Mouse (Mus musculus) adrenal gland, postnatal 4 days (tissue): ENCODE data around the gene Gm44511. TPM values are rescaled to one million over a fixed set of nuclear protein-coding genes. Genes with fewer than 3 reads are reported as not detected.
"Not testable (repeated sequence)": the region's sequence is repeated elsewhere in the genome, so short reads cannot be mapped to it uniquely, and the experiment has no call there.

Source experiments
- DNase-seq, 2 experiments: peaks; one replicate each; pipeline ENCODE4 v3.0.0; 2021 to 2022; ENCODE audit warnings: low spot score in 2 of 2, mixed read lengths in 2 of 2
- total RNA-seq, 2 experiments: library from RNA; stranded (reverse); gene quantifications; 2 replicates each; pipeline ENCODE4 v1.2.3; 2021

Gm44511 gene
- total RNA-seq, 2 experiments from 2014 or later: not detected

GRCm38 (mm10) chr6:128841327-128842089 is 15.4 kb upstream of the Gm44511 start:
- DNase-seq: no peak

GRCm38 (mm10) chr6:128840669-128841068 is 14.6 kb upstream of the Gm44511 start:
- not testable (repeated sequence) for DNase-seq

- no peak for DNase-seq
Observed at GRCm38 (mm10) chr6:128839921-128840320, 13.8 kb upstream of the Gm44511 start.

- DNase-seq: peak; percentile 46 to 83
Observed at GRCm38 (mm10) chr6:128839266-128839771, 13.2 kb upstream of the Gm44511 start.

- DNase-seq: peak; percentile 73
Observed at GRCm38 (mm10) chr6:128838342-128839265, 12.5 kb upstream of the Gm44511 start.

GRCm38 (mm10) chr6:128837454-128838341 is 11.6 kb upstream of the Gm44511 start:
- no peak for DNase-seq

GRCm38 (mm10) chr6:128836955-128837334 is 10.8 kb upstream of the Gm44511 start:
- DNase-seq: no peak

- DNase-seq: no peak
Observed at GRCm38 (mm10) chr6:128836191-128836954, 10.3 kb upstream of the Gm44511 start.

GRCm38 (mm10) chr6:128835571-128835970 is 9.5 kb upstream of the Gm44511 start:
- DNase-seq: no peak

- no peak for DNase-seq
Observed at GRCm38 (mm10) chr6:128833046-128833445, 6.9 kb upstream of the Gm44511 start.

- DNase-seq: no peak
Observed at GRCm38 (mm10) chr6:128829837-128830236, 3.7 kb upstream of the Gm44511 start.

- no peak for DNase-seq
Observed at GRCm38 (mm10) chr6:128826781-128827180, 666 bp upstream of the Gm44511 start.

GRCm38 (mm10) chr6:128818083-128818802 is 7.9 kb downstream of the Gm44511 start:
- DNase-seq: no peak

GRCm38 (mm10) chr6:128808532-128808931 is 17.6 kb downstream of the Gm44511 start:
- DNase-seq: no peak

GRCm38 (mm10) chr6:128807021-128807420 is 19.1 kb downstream of the Gm44511 start:
- no peak for DNase-seq

GRCm38 (mm10) chr6:128804823-128805640 is 21.1 kb downstream of the Gm44511 start:
- DNase-seq: peak in 1 of 2 experiments; percentile 35

- DNase-seq: peak; percentile 74 to 87
Observed at GRCm38 (mm10) chr6:128802999-128803857, 22.9 kb downstream of the Gm44511 start.

GRCm38 (mm10) chr6:128802557-128802956 is 23.6 kb downstream of the Gm44511 start:
- no peak for DNase-seq
